Mouse (Mus musculus): ENCODE measurements around the gene Oxsr1. TPM values are rescaled to one million over a fixed set of nuclear protein-coding genes. Genes with fewer than 3 reads are reported as not detected.

Oxsr1 gene
- polyA plus RNA-seq, 1 experiment from 2014 or later = 13.4 TPM

- H3K9me3 ChIP-seq (ENCODE audit: control insufficient read depth, low read length) = no peaks in the 10 kb centered on the region
- peaks cover 6% of the 10 kb centered on the region; the same call in 1 of the 2 replicates for H3K4me1 ChIP-seq (replicated peaks; ENCODE audit: control insufficient read depth, insufficient read depth, low read length)
- no peak overlapping the region for H3K27ac ChIP-seq (ENCODE audit: low read length)
- no peak overlapping the region for H3K4me3 ChIP-seq (replicated peaks; ENCODE audit: low read length)
- H3K9ac ChIP-seq (replicated peaks; ENCODE audit: low read depth, low read length) = no peak overlapping the region
- H3K36me3 ChIP-seq (ENCODE audit: control insufficient read depth, insufficient read depth) = no peaks in the 10 kb centered on the region
- WGBS = 82% methylated on average over 6 of the region's 6 CpGs
- ATAC-seq = no peak
- no peak overlapping the region for H3K4me2 ChIP-seq (ENCODE audit: low read length)
- no peaks in the 10 kb centered on the region for H3K27me3 ChIP-seq (replicated peaks; ENCODE audit: control insufficient read depth, insufficient read depth, low read length)
Measured at GRCm38 (mm10) chr9:119355943-119356342, 33.7 kb upstream of the Oxsr1 start.

- WGBS = 86% methylated on average over 6 of the region's 6 CpGs
Measured at GRCm38 (mm10) chr9:119353926-119354325, 31.7 kb upstream of the Oxsr1 start.

GRCm38 (mm10) chr9:119352060-119352459 lies 29.8 kb upstream of the Oxsr1 start:
- peak; percentile 56; the same call in 1 of the 2 replicates for ATAC-seq
- no peaks in the 10 kb centered on the region for H3K9me3 ChIP-seq (ENCODE audit: control insufficient read depth, low read length)
- 12% methylated on average over 4 of the region's 4 CpGs for WGBS
- H3K36me3 ChIP-seq (ENCODE audit: control insufficient read depth, insufficient read depth) = peaks cover 10% of the 10 kb centered on the region; the same call in 1 of the 2 replicates
- H3K4me1 ChIP-seq (replicated peaks; ENCODE audit: control insufficient read depth, insufficient read depth, low read length) = no peaks in the 10 kb centered on the region
- H3K4me3 ChIP-seq (replicated peaks; ENCODE audit: low read length) = no peak overlapping the region
- no peak overlapping the region for H3K4me2 ChIP-seq (ENCODE audit: low read length)
- no peak overlapping the region for H3K9ac ChIP-seq (replicated peaks; ENCODE audit: low read depth, low read length)
- H3K27ac ChIP-seq (ENCODE audit: low read length) = no peak overlapping the region
- no peaks in the 10 kb centered on the region for H3K27me3 ChIP-seq (replicated peaks; ENCODE audit: control insufficient read depth, insufficient read depth, low read length)

More at GRCm38 (mm10) chr9:119353926-119354325, 31.7 kb upstream of the Oxsr1 start:
- H3K4me1 ChIP-seq (replicated peaks; ENCODE audit: control insufficient read depth, insufficient read depth, low read length) = peaks cover 6% of the 10 kb centered on the region; the same call in 1 of the 2 replicates
- no peak overlapping the region for H3K9ac ChIP-seq (replicated peaks; ENCODE audit: low read depth, low read length)
- no peaks in the 10 kb centered on the region for H3K27me3 ChIP-seq (replicated peaks; ENCODE audit: control insufficient read depth, insufficient read depth, low read length)
- H3K4me2 ChIP-seq (ENCODE audit: low read length) = no peak overlapping the region
- H3K36me3 ChIP-seq (ENCODE audit: control insufficient read depth, insufficient read depth) = peaks cover 5% of the 10 kb centered on the region; the same call in 1 of the 2 replicates
- H3K27ac ChIP-seq (ENCODE audit: low read length) = no peak overlapping the region
- ATAC-seq = no peak
- H3K9me3 ChIP-seq (ENCODE audit: control insufficient read depth, low read length) = no peaks in the 10 kb centered on the region
- no peak overlapping the region for H3K4me3 ChIP-seq (replicated peaks; ENCODE audit: low read length)

- Histone ChIP-seq H3K4me3 (replicated peaks; ENCODE audit: low read length) (no peak overlapping the region), H3K9ac (replicated peaks; ENCODE audit: low read depth, low read length) (no peak overlapping the region), H3K27me3 (replicated peaks; ENCODE audit: control insufficient read depth, insufficient read depth, low read length) (no peaks in the 10 kb centered on the region), H3K4me2 (ENCODE audit: low read length) (no peak overlapping the region), H3K27ac (ENCODE audit: low read length) (no peak overlapping the region), H3K36me3 (ENCODE audit: control insufficient read depth, insufficient read depth) (peaks cover 12% of the 10 kb centered on the region; the same call in 1 of the 2 replicates), H3K9me3 (ENCODE audit: control insufficient read depth, low read length) (no peaks in the 10 kb centered on the region), H3K4me1 (replicated peaks; ENCODE audit: control insufficient read depth, insufficient read depth, low read length) (no peaks in the 10 kb centered on the region)
- no peak for ATAC-seq
- 90% methylated on average over 10 of the region's 10 CpGs for WGBS
Measured at GRCm38 (mm10) chr9:119350947-119351705, 28.9 kb upstream of the Oxsr1 start.

- Histone ChIP-seq H3K36me3 (ENCODE audit: control insufficient read depth, insufficient read depth) (peaks cover 12% of the 10 kb centered on the region; the same call in 1 of the 2 replicates), H3K27me3 (replicated peaks; ENCODE audit: control insufficient read depth, insufficient read depth, low read length) (no peaks in the 10 kb centered on the region), H3K27ac (ENCODE audit: low read length) (no peak overlapping the region), H3K9ac (replicated peaks; ENCODE audit: low read depth, low read length) (no peak overlapping the region), H3K9me3 (ENCODE audit: control insufficient read depth, low read length) (no peaks in the 10 kb centered on the region), H3K4me1 (replicated peaks; ENCODE audit: control insufficient read depth, insufficient read depth, low read length) (no peaks in the 10 kb centered on the region), H3K4me2 (ENCODE audit: low read length) (no peak overlapping the region), H3K4me3 (replicated peaks; ENCODE audit: low read length) (no peak overlapping the region)
- no peak for ATAC-seq
- WGBS = 82% methylated on average over 3 of the region's 3 CpGs
Measured at GRCm38 (mm10) chr9:119350531-119350930, 28.3 kb upstream of the Oxsr1 start.

GRCm38 (mm10) chr9:119346376-119346775 lies 24.1 kb upstream of the Oxsr1 start:
- H3K36me3 ChIP-seq (ENCODE audit: control insufficient read depth, insufficient read depth) = peaks cover 25% of the 10 kb centered on the region

GRCm38 (mm10) chr9:119342728-119343127 lies 20.5 kb upstream of the Oxsr1 start:
- H3K27ac ChIP-seq (ENCODE audit: low read length) = no peak overlapping the region
- H3K4me2 ChIP-seq (ENCODE audit: low read length) = no peak overlapping the region
- no peak overlapping the region for H3K9ac ChIP-seq (replicated peaks; ENCODE audit: low read depth, low read length)

More at GRCm38 (mm10) chr9:119346376-119346775, 24.1 kb upstream of the Oxsr1 start:
- ATAC-seq = no peak
- 98% methylated on average over 8 of the region's 8 CpGs for WGBS
- Histone ChIP-seq H3K4me2 (ENCODE audit: low read length) (no peak overlapping the region), H3K9ac (replicated peaks; ENCODE audit: low read depth, low read length) (no peak overlapping the region), H3K4me3 (replicated peaks; ENCODE audit: low read length) (no peak overlapping the region), H3K27me3 (replicated peaks; ENCODE audit: control insufficient read depth, insufficient read depth, low read length) (no peaks in the 10 kb centered on the region), H3K4me1 (replicated peaks; ENCODE audit: control insufficient read depth, insufficient read depth, low read length) (peaks cover 15% of the 10 kb centered on the region), H3K9me3 (ENCODE audit: control insufficient read depth, low read length) (no peaks in the 10 kb centered on the region), H3K27ac (ENCODE audit: low read length) (no peak overlapping the region)

GRCm38 (mm10) chr9:119340909-119341816 lies 18.9 kb upstream of the Oxsr1 start, which contains the start of gene Myd88:
TSS of gene Myd88 (minus strand) at chr9:119341411.
- peak; percentile 98 for ATAC-seq
- H3K4me1 ChIP-seq (replicated peaks; ENCODE audit: control insufficient read depth, insufficient read depth, low read length) = peaks cover 27% of the 10 kb centered on the region

More at GRCm38 (mm10) chr9:119342728-119343127, 20.5 kb upstream of the Oxsr1 start:
- Histone ChIP-seq H3K36me3 (ENCODE audit: control insufficient read depth, insufficient read depth) (peaks cover 15% of the 10 kb centered on the region), H3K4me3 (replicated peaks; ENCODE audit: low read length) (no peak overlapping the region), H3K27me3 (replicated peaks; ENCODE audit: control insufficient read depth, insufficient read depth, low read length) (no peaks in the 10 kb centered on the region), H3K9me3 (ENCODE audit: control insufficient read depth, low read length) (no peaks in the 10 kb centered on the region), H3K4me1 (replicated peaks; ENCODE audit: control insufficient read depth, insufficient read depth, low read length) (peaks cover 27% of the 10 kb centered on the region)
- WGBS = 90% methylated on average over 7 of the region's 7 CpGs
- no peak for ATAC-seq

GRCm38 (mm10) chr9:119340212-119340580 lies 18.0 kb upstream of the Oxsr1 start:
- ATAC-seq = no peak
- peak overlapping the region; percentile 78 for H3K4me3 ChIP-seq (replicated peaks; ENCODE audit: low read length)
- H3K27me3 ChIP-seq (replicated peaks; ENCODE audit: control insufficient read depth, insufficient read depth, low read length) = no peaks in the 10 kb centered on the region
- 5% methylated on average over 8 of the region's 8 CpGs for WGBS
- H3K9ac ChIP-seq (replicated peaks; ENCODE audit: low read depth, low read length) = peak overlapping the region; percentile 50; the same call in 1 of the 2 replicates
- H3K27ac ChIP-seq (ENCODE audit: low read length) = no peak overlapping the region; the same call in 1 of the 2 replicates
- H3K9me3 ChIP-seq (ENCODE audit: control insufficient read depth, low read length) = no peaks in the 10 kb centered on the region
- peaks cover 10% of the 10 kb centered on the region for H3K36me3 ChIP-seq (ENCODE audit: control insufficient read depth, insufficient read depth)
- H3K4me2 ChIP-seq (ENCODE audit: low read length) = peak overlapping the region; percentile 71
- peaks cover 27% of the 10 kb centered on the region for H3K4me1 ChIP-seq (replicated peaks; ENCODE audit: control insufficient read depth, insufficient read depth, low read length)

More at GRCm38 (mm10) chr9:119340909-119341816, 18.9 kb upstream of the Oxsr1 start, which contains the start of gene Myd88:
- Histone ChIP-seq H3K4me2 (ENCODE audit: low read length) (peak within 1 kb of the TSS; percentile 71), H3K9me3 (ENCODE audit: control insufficient read depth, low read length) (no peaks in the 10 kb centered on the region), H3K36me3 (ENCODE audit: control insufficient read depth, insufficient read depth) (peaks cover 13% of the 10 kb centered on the region), H3K27me3 (replicated peaks; ENCODE audit: control insufficient read depth, insufficient read depth, low read length) (no peaks in the 10 kb centered on the region), H3K4me3 (replicated peaks; ENCODE audit: low read length) (peak within 1 kb of the TSS; percentile 78), H3K27ac (ENCODE audit: low read length) (peak within 1 kb of the TSS; percentile 81), H3K9ac (replicated peaks; ENCODE audit: low read depth, low read length) (peak within 1 kb of the TSS; percentile 83)
- under 1% methylated on average over 68 of the region's 68 CpGs for WGBS

Data from forebrain, embryonic 16.5 days (tissue).